Mouse (Mus musculus) embryo, embryonic 11.5 days (tissue): ENCODE measurements around the gene Rhbdd3.
A peak's percentile ranks its signal among the peaks of the same experiment; 100 is the strongest.
"Not testable (repeated sequence)": the region's sequence is repeated elsewhere in the genome, so short reads cannot be mapped to it uniquely, and the experiment has no call there.

Experiments used
- DNase-seq: peaks from one replicate; pipeline ENCODE4 v3.0.0-alpha.2; 2012; ENCODE audit warnings: low read depth, low spot score

The Rhbdd3 gene

DNA sequence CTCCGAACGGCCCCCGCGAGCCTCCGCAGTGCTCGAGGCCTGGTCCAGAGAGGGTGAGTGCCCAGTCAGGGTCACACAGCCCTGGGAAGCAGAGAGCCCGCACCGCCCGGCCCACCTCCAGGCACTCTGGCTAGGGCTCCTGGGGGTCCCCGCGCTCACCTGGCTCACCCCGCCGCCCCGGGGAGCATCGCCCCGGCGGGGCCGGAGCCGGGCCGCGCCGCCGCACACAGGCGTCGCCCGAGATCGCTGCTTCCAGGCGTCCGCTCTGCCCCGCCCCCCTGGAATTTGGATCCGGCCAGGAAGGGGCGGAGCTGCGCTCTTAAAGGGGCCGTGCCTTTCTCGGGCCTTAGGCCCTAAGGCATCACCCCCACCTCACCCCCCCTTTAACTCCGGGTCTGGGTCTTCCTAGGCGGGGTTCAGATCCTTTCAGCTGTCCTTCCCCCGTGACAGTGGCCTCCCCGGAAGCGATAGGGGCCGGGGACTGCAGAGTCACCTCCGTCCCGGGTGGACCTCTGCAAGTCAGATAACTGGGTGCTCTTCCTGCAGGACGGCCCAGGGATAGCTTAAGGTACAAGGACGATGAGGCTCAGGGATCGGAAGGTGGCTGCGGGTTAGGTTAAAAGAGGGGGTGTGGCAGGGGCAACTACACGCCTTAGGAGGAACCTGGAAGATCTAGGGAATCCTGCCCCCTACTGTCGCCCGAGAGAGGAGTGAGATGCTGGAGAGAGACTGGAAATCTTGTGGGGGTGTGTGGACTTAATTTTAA lies 33.5 kb upstream of the Rhbdd3 start, which contains the start of gene Gas2l1:
Gene Gas2l1, minus strand, starts transcription at position 272 of the 766 bp plus-strand sequence.
- DNase-seq, result peak; percentile 82

DNA sequence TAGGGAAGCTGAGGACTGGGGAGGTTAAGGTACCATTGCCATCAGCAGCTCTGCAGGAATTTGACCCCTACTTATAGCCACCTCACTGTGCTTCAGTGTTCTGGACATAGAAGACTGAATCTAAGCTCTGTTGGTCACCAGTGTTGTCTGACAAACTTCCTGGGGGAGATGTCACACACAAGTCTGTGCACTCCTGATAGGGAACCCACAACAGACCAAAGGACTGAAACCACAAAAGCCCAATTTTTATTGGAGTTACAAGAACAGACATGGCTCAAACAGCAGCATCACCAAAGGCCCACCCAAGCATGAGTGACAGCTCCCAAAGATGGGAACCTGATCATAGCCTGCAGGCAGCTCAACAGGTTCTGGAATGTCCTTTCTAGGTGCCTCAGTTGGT lies 31.7 kb upstream of the Rhbdd3 start:
- no peak for DNase-seq

DNA sequence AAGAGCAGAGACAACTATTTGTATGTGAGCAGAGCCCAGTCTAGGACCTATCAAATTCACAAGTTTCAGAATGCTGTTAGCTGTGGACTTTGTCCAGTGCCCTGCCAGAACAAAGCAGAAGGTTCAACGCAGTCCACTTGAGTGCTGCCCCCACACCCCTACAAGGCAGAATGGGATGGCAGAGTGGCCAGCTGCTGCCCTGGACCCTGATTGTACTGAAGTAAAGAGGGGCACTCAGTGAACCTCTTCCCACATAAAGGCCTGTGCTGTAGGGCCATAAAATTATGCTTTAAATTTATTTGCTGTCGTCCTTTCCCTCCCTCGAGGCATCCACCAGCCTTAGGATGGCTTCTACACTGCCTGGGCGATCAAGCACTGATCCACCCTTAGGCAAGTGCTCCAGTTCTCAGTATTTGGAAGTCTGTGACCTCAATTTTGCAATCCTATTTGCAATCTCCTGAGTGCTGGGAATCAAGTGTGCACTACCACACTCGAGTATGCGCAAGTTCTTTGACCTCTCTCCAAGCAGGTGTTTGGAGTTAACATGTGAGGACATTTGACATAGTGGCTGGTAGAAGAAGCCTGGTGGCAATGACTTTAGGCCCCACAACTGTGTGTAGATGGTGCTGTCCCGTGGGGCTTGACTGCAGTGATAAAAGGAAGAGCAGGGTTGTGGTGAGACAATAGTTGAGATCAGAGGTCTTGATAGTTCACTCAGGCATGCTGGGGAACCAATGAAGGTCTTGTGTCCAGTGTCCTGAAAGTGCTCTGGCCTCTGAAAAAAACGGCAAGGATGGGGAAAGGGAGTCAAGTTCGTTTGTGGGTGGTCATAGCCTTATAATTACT lies 30.4 kb upstream of the Rhbdd3 start:
- DNase-seq, result no peak

DNA sequence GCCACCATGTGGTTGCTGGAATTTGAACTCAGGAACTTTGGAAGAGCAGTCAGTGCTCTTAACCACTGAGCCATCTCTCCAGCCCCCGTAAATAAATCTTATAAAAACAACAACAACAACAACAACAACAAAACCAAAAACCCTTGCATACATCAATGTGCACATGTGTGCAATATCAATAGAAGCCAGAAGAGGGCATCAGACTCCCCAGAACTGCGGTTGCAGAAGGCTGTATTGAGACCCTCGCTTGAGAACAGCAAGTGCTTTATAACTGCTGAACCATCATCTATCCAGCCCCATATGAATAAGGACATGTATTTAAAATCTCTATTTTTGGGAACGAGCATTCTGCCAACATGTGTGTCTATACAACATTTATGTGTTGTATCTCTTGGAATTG lies 23.8 kb upstream of the Rhbdd3 start:
- no peak for DNase-seq

DNA sequence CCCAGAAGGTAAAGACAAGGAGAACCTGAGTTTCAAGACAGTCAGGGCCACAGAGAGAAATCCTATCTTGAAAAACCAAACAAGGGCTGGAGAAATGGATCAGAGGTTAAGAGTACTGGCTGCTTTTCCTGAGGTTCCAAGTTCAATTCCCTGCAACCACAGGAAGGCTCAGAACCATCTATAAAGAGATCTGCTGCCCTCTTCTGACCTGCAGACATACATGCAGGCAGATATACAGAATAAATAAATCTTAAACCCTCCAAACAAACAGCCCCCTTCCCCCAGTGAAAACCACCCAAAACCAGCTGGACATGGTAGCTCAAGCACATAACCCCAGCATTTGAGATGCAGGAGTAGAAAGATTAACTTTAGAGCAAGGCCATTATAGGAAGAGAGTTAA lies 23.0 kb upstream of the Rhbdd3 start:
- no peak for DNase-seq

GRCm38 (mm10) chr11:5076843-5077242 lies 21.9 kb upstream of the Rhbdd3 start:
- DNase-seq, result not testable (repeated sequence)

DNA sequence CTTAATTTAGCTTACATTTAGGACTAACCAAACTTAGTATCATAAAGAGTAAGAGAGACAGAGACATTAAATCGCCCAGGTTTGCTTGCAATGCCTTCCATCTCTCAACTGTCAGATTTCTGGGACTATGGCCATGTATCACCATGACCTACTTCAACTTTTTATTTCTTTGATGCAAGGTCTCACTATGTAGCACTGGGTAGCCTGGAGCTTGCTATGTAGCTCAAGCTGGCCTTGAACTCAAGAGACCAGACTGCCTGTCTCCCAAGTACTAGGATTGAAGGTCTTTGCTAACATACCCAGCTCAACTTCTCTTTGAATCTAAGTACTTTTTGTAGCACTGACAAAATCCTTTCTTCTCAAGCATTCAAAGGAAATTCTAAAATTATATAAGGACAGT lies 9.6 kb upstream of the Rhbdd3 start:
- DNase-seq, result no peak

- DNase-seq, result no peak
These were observed 7.0 kb upstream of the Rhbdd3 start for GRCm38 (mm10) chr11:5091706-5092105.

DNA sequence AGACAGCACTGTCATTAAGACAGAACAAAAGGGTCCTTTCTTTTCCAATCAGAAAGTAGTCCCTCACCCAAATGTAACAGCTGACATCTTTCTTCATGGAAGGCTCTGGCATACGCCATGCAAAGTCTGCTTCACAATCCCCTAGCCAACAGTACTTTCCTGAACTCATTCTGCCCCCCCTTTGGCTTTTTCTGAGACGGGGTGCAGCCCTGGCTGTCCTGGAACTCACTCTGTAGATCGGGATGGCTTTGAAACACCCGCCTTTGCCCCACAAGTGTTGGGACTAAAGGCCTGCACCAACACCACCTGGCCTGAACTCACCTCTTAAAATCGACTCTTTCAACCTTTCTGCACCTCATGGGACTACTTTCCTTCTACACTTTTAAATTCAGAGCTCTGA lies 2.8 kb upstream of the Rhbdd3 start:
- no peak for DNase-seq

- DNase-seq, result no peak
These were observed 2.2 kb upstream of the Rhbdd3 start for GRCm38 (mm10) chr11:5096480-5097020.

DNA sequence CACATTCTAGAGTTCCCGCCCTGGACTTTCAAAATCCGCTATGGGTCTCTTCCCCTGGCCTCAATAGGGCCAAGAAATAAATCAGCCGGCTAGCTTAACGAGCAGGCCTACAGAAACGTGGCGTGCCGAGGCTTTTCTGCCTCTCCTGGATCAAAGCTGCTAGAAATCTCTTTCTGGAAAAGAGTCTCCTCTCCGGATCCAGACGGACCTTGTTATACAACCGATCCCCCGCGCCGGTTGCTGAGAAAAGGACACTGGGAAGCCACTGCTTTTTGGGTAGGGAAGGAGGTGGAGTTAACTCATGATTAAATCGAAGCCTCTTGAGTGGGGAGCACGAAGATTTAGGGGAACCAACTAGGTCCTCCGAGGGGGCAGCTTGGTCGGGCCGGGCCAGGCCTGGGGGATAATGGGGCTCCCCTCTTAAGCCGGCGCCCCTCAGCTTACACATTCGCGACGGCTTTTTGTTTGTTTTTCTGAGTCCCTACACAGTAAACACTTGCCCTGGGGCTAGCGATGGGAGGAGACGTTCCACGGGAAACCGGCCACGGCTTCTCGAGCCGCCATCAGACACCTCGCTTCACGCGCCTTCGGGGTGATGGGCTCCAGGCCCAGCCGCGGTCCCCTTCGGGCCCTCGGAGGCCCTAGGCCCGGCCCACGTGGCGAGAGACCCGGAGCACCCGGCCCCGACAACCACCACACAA lies 541 bp upstream of the Rhbdd3 start:
- peak; percentile 14 for DNase-seq

- peak; percentile 77 for DNase-seq
These were observed 954 bp downstream of the Rhbdd3 start for GRCm38 (mm10) chr11:5099576-5100183.

DNA sequence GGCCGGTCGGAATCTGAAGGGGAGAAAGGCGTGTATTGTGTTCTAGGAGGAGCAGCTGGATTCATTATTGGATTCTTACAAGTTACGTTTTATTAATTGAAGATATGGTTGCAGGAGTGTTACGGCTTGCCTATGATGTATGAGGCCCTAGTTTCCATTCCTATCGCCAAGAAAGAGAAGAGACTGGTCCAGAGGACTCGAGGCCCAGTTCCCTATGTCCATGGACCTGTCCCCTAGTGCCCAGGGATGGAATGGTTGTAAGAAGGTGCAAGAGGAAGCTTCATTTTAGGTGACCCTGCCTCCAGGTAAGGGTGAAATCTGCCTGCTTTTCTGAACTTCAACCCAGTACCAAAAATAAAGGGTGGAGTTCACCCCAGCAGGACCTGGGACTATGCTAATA lies 1.6 kb downstream of the Rhbdd3 start:
- no peak for DNase-seq

DNA sequence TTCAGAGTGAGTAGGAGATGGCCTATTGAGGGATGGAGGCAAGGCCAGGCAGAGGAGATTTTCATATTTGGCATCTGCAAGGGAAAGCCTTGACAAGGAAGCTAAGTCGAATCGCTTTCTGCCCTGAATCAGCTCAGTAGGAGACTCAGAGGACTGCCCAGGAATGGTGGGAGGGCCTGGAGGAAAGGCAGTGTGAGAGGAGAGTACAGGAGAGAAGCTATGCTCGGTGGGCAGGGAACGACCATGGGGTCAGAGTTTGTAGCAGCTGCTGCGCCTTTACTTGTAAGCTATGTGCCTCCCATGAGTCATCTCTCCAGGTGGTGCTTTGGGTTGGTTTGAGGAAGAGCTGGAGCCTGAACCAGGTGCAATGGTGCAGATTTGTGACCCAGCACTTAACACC lies 2.1 kb downstream of the Rhbdd3 start:
- DNase-seq, result no peak

- no peak for DNase-seq
These were observed 2.9 kb downstream of the Rhbdd3 start for GRCm38 (mm10) chr11:5101641-5102040.

- no peak for DNase-seq
These were observed 3.7 kb downstream of the Rhbdd3 start for GRCm38 (mm10) chr11:5102384-5102783.

DNA sequence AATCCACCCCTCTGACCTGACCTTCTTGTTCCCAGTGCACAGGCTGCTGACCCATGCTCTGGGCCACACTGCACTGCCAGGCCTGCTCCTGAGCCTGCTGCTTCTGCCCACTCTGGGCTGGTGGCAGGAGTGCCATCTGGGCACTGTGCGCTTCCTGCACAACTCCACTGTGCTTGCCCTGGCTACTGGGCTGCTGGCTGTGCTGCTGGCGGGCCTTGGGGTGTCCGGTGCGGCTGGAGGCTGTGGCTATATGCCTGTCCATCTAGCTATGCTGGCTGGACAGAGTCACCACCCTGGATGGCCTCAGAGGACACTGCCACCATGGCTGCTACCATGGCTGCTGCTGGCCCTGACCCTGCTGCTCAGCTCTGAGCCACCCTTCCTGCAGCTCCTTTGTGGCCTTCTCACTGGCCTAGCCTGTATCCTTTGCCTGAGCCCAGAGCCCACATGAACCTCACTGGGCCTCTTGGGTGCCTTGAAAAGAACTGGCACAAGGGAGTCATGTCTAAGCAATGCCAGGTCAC lies 5.3 kb downstream of the Rhbdd3 start:
- DNase-seq, result no peak

GRCm38 (mm10) chr11:5109441-5109840 lies 10.7 kb downstream of the Rhbdd3 start:
- DNase-seq, result no peak

- no peak for DNase-seq
These were observed 14.9 kb downstream of the Rhbdd3 start for GRCm38 (mm10) chr11:5113645-5114044.

GRCm38 (mm10) chr11:5114931-5115581 lies 16.3 kb downstream of the Rhbdd3 start:
- peak; percentile 81 for DNase-seq

DNA sequence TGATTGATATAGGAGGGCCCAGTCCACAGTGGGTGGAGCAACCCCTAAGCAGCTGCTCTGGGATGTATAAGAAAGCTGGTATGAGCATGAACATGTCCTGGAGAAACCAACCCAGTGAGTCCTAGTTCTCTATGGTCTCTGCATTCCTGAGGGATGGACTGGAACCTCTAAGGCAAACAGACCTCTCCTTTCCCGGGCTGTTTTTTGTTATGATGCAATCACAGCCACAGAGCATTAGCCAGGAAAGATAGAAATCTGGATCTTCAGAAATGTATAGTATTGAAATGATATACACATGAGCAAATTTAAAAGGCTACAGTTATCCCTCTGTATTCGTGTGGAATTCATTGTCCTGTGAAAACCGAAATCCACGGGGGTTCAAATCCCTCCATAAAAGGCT lies 27.0 kb downstream of the Rhbdd3 start:
- no peak for DNase-seq
